Mouse (Mus musculus) E14TG2a.4 (cell line): ENCODE data around the gene Fam219b.

Experiments
- CTCF ChIP-seq: conservative IDR thresholded peaks from 2 replicates; pipeline ENCODE4 v1.5.1; 2014; ENCODE audit warnings: low read length
- NANOG ChIP-seq: IDR thresholded peaks from 2 replicates; pipeline ENCODE4 v1.6.1; 2014; ENCODE audit warnings: borderline replicate concordance, low read length, mixed read lengths
- POU5F1 ChIP-seq: IDR thresholded peaks from 2 replicates; pipeline ENCODE4 v1.6.1; 2014; ENCODE audit warnings: low read length, borderline replicate concordance

- TF ChIP-seq CTCF (no peak), POU5F1 (no peak), NANOG (no peak)
Observed at GRCm38 (mm10) chr9:57558625-57559024, 21.3 kb downstream of the Fam219b start.
